Mouse (Mus musculus) liver, embryonic 15.5 days (tissue): Measurements from ENCODE around the gene Kctd3. TPM values are rescaled to one million over a fixed set of nuclear protein-coding genes. Genes with fewer than 3 reads are reported as not detected.
A peak's percentile ranks its signal among the peaks of the same experiment; 100 is the strongest.

Experiments
- ATAC-seq: fragments of 200-750 bp; cut with Nextera tagmentation; 2 replicates; pipeline ENCODE4 v1.8.0; 2017; ENCODE audit warnings: moderate number of reproducible peaks, mild to moderate bottlenecking, moderate library complexity; ENCODE audit not compliant: insufficient read depth
- H3K27ac ChIP-seq: fragments of 300-500 bp; sonication (generic); replicated peaks from 2 replicates; pipeline ENCODE4 v1.5.1; 2015; ENCODE audit warnings: mild to moderate bottlenecking, inconsistent platforms
- H3K27me3 ChIP-seq: fragments of 300-500 bp; sonication (generic); 2 replicates; pipeline ENCODE4 v1.6.1; 2015; ENCODE audit warnings: mild to moderate bottlenecking, inconsistent platforms
- H3K36me3 ChIP-seq: fragments of 300-500 bp; sonication (generic); replicated peaks from 2 replicates; pipeline ENCODE4 v1.6.1; 2015; ENCODE audit warnings: moderate library complexity, mild to moderate bottlenecking, inconsistent platforms
- H3K4me1 ChIP-seq: fragments of 300-500 bp; sonication (generic); replicated peaks from 2 replicates; pipeline ENCODE4 v1.6.1; 2015; ENCODE audit warnings: inconsistent platforms
- H3K4me2 ChIP-seq: fragments of 300-500 bp; sonication (generic); 2 replicates; pipeline ENCODE4 v1.6.1; 2015; ENCODE audit warnings: moderate library complexity, mild to moderate bottlenecking, inconsistent platforms
- H3K4me3 ChIP-seq: fragments of 300-500 bp; sonication (generic); replicated peaks from 2 replicates; pipeline ENCODE4 v1.5.1; 2015; ENCODE audit warnings: mild to moderate bottlenecking, inconsistent platforms
- H3K9ac ChIP-seq: fragments of 300-500 bp; sonication (generic); 2 replicates; pipeline ENCODE4 v1.6.1; 2015; ENCODE audit warnings: moderate library complexity, mild to moderate bottlenecking, inconsistent platforms
- H3K9me3 ChIP-seq: fragments of 300-500 bp; sonication (generic); replicated peaks from 2 replicates; pipeline ENCODE4 v1.6.1; 2016; ENCODE audit warnings: inconsistent platforms
- WGBS: fragments of 180-500 bp; shearing (Covaris S2); methylation state at CpG from one replicate; pipeline ENCODE4 v1.1.7; 2015; ENCODE audit warnings: mixed read lengths; ENCODE audit not compliant: insufficient replicate concordance; 5-methylcytosine and 5-hydroxymethylcytosine counted together
- polyA plus RNA-seq: library from polyadenylated mRNA; unstranded; fragments of >200 nt; fragmentation: Nextera tagmentation; extraction: Ambion mirVana; gene quantifications from 2 replicates; pipeline ENCODE4 v1.2.1, GENCODE M21; 2015

Gene Kctd3
- polyA plus RNA-seq: 9.4 and 11.7 TPM in 2 replicates

DNA sequence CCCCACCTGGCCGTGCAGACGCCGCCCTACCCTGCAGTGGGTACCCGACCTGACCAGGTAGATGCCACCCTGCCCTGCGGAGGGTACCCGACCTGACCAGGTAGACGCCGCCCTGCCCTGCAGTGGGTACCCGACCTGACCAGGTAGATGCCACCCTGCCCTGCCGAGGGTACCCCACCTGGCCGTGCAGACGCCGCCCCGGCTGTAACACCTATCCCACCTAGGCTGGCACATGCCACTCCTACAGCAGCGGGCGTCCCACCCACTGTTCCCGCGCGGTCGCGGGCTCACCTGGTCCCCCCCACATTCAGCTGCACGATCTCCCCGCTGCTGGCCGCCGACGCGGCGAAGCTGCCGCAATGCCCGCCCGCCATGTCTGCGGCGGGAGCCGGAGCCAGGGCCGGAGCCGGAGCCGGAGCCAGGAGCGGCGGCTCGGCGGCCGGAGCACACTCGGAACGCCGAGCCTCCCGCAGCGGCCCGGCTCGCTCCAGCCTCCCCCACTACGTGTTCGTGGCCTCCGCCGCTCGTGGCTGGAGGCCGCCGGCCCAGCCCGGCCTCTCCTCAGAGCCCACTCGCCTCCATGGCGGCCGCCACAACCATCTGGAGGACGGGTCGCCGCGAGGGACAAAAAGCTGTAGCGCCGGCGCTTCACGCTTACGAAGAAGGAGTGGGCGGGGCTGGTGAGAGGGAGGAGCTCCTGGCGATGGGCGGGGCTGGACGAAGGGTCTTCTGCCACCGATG, at the start of gene Kctd3:
TSS of gene Kctd3 (minus strand) at position 603 of the 741 bp plus-strand sequence.
- Histone ChIP-seq H3K9me3 (no peaks in the 10 kb centered on the region), H3K27me3 (peaks cover 12% of the 10 kb centered on the region), H3K36me3 (peaks cover 10% of the 10 kb centered on the region), H3K9ac (peak within 1 kb of the TSS; percentile 87), H3K27ac (peak within 1 kb of the TSS; percentile 54), H3K4me3 (peak within 1 kb of the TSS; percentile 93), H3K4me2 (peak within 1 kb of the TSS; percentile 87), H3K4me1 (peaks cover 26% of the 10 kb centered on the region)
- ATAC-seq: peak; percentile 87
- WGBS: under 1% methylated on average over 74 of the region's 74 CpGs

DNA sequence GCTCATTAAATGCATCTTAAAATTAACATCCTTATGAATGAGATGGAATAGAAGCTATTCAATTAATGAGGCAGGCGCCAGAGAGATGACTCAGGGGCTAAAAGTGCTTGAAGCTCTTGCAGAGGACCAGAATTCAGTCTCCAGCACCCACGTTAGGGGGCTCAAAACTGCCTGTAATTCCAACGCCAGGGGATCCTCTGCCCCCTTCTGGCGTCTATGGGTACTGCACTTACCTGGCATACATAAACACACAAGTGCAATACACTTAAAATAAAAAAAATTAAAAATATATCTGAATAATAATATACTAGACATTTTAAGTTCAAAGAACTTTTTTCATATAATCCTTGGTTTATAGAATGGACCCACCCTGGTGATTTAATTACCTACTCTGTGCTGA, 49.8 kb upstream of the Kctd3 start:
- no peak overlapping the region for H3K4me3 ChIP-seq
- H3K27me3 ChIP-seq: no peaks in the 10 kb centered on the region
- WGBS: 35% methylated on average over 4 of the region's 4 CpGs
- no peak overlapping the region for H3K27ac ChIP-seq
- no peak overlapping the region for H3K9ac ChIP-seq
- H3K9me3 ChIP-seq: no peaks in the 10 kb centered on the region
- no peak overlapping the region for H3K4me2 ChIP-seq
- H3K36me3 ChIP-seq: no peaks in the 10 kb centered on the region
- H3K4me1 ChIP-seq: no peaks in the 10 kb centered on the region
- no peak for ATAC-seq

- Histone ChIP-seq H3K36me3 (no peaks in the 10 kb centered on the region), H3K4me1 (no peaks in the 10 kb centered on the region), H3K4me2 (no peak overlapping the region), H3K4me3 (no peak overlapping the region), H3K27ac (no peak overlapping the region), H3K9me3 (no peaks in the 10 kb centered on the region), H3K9ac (no peak overlapping the region), H3K27me3 (no peaks in the 10 kb centered on the region)
- ATAC-seq: no peak
- WGBS: 49% methylated on average over 2 of the region's 2 CpGs
Observed at GRCm38 (mm10) chr1:189055933-189056332, 48.3 kb upstream of the Kctd3 start.

GRCm38 (mm10) chr1:189054941-189055551, 47.4 kb upstream of the Kctd3 start:
- Histone ChIP-seq H3K4me3 (no peak overlapping the region), H3K27me3 (no peaks in the 10 kb centered on the region), H3K9ac (no peak overlapping the region), H3K9me3 (no peaks in the 10 kb centered on the region), H3K36me3 (no peaks in the 10 kb centered on the region), H3K4me2 (no peak overlapping the region), H3K27ac (no peak overlapping the region), H3K4me1 (no peaks in the 10 kb centered on the region)
- ATAC-seq: no peak
- whole genome bisulfite sequencing: 60% methylated on average over 8 of the region's 8 CpGs

DNA sequence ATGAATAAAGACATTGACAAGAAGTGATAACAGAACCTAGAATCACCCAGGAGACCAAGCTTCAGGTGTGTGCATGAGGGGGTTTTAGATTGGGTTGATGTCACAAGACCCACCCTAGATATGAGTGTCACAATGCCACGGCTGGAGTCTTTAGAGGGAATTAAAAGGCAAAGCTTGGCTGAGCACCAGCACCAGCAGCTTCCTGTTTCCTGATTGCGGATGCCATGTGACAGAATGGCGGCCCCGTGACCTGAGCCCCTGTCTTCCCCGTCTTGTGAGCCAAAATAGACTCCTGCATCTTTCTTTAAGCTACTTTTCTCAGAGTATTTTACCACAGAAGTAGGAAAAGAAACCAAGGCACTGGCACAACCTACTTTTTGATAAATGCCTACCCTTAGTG, 46.5 kb upstream of the Kctd3 start:
- no peak overlapping the region for H3K4me2 ChIP-seq
- no peaks in the 10 kb centered on the region for H3K9me3 ChIP-seq
- H3K27me3 ChIP-seq: no peaks in the 10 kb centered on the region
- no peaks in the 10 kb centered on the region for H3K36me3 ChIP-seq
- no peak overlapping the region for H3K4me3 ChIP-seq
- no peaks in the 10 kb centered on the region for H3K4me1 ChIP-seq
- no peak for ATAC-seq
- no peak overlapping the region for H3K9ac ChIP-seq
- H3K27ac ChIP-seq: no peak overlapping the region
- 26% methylated on average over 5 of the region's 5 CpGs for WGBS

- Histone ChIP-seq H3K36me3 (no peaks in the 10 kb centered on the region), H3K4me1 (no peaks in the 10 kb centered on the region), H3K9ac (no peak overlapping the region), H3K4me3 (no peak overlapping the region), H3K27me3 (no peaks in the 10 kb centered on the region), H3K27ac (no peak overlapping the region), H3K9me3 (no peaks in the 10 kb centered on the region), H3K4me2 (no peak overlapping the region)
- 70% methylated on average over 4 of the region's 4 CpGs for WGBS
- ATAC-seq: no peak
Observed at GRCm38 (mm10) chr1:189052189-189052588, 44.5 kb upstream of the Kctd3 start.

DNA sequence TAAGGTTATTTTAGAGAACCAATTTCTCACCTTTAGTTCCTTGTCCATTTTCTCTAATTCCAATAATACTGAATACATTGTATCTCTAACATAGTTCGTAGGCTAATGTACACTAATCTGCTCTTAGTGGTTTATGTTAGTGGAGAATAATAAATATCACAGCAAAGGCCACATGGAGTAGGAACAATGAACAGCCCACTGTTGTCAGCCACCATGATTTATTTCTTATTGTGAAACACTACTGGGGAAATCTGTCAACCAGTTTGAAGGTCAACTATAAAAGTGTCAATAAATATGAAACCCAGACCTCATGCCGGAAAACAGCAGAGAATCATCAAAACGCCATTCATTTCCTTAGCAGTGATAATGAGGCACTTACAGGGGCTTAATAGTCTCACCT, 42.5 kb upstream of the Kctd3 start:
- ATAC-seq: no peak
- Histone ChIP-seq H3K4me2 (no peak overlapping the region), H3K9me3 (no peaks in the 10 kb centered on the region), H3K4me3 (no peak overlapping the region), H3K4me1 (no peaks in the 10 kb centered on the region), H3K27me3 (no peaks in the 10 kb centered on the region), H3K9ac (no peak overlapping the region), H3K27ac (no peak overlapping the region), H3K36me3 (no peaks in the 10 kb centered on the region)
- WGBS: 58% methylated on average over 3 of the region's 3 CpGs

DNA sequence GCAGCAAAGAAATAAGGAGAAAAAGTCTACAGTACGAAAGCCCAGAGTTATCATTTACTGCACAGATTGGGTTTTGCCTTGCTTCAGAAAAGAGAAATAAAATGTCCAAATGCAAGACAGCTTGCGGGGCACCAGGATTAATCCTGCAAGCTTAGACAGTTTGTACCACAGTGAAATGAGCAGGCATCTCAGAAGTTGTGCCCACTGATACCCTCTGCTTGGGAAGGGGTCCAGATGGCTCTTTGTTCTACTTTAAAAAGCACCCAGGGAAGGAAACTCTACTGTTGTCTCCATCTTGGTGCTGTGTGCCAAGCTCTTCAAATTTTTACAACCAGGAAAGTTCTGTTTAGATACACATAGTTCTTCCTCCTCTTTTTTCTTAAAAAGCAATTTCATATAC, 40.7 kb upstream of the Kctd3 start:
- 69% methylated on average over 2 of the region's 2 CpGs for WGBS
- Histone ChIP-seq H3K9ac (no peak overlapping the region), H3K4me2 (no peak overlapping the region), H3K4me3 (no peak overlapping the region), H3K9me3 (no peaks in the 10 kb centered on the region), H3K27me3 (no peaks in the 10 kb centered on the region), H3K4me1 (no peaks in the 10 kb centered on the region), H3K27ac (no peak overlapping the region), H3K36me3 (no peaks in the 10 kb centered on the region)
- no peak for ATAC-seq

GRCm38 (mm10) chr1:189047918-189048317, 40.3 kb upstream of the Kctd3 start:
- WGBS: 58% methylated on average over 3 of the region's 3 CpGs
- no peak overlapping the region for H3K4me3 ChIP-seq
- no peak for ATAC-seq
- H3K9ac ChIP-seq: no peak overlapping the region
- H3K9me3 ChIP-seq: no peaks in the 10 kb centered on the region
- H3K4me2 ChIP-seq: no peak overlapping the region
- no peaks in the 10 kb centered on the region for H3K4me1 ChIP-seq
- H3K27ac ChIP-seq: no peak overlapping the region
- H3K36me3 ChIP-seq: no peaks in the 10 kb centered on the region
- no peaks in the 10 kb centered on the region for H3K27me3 ChIP-seq

GRCm38 (mm10) chr1:189046831-189047230, 39.2 kb upstream of the Kctd3 start:
- Histone ChIP-seq H3K27me3 (no peaks in the 10 kb centered on the region), H3K9ac (no peak overlapping the region), H3K4me1 (no peaks in the 10 kb centered on the region), H3K4me3 (no peak overlapping the region), H3K27ac (no peak overlapping the region), H3K4me2 (no peak overlapping the region), H3K36me3 (no peaks in the 10 kb centered on the region), H3K9me3 (no peaks in the 10 kb centered on the region)
- WGBS: 40% methylated on average over 3 of the region's 3 CpGs
- ATAC-seq: no peak

DNA sequence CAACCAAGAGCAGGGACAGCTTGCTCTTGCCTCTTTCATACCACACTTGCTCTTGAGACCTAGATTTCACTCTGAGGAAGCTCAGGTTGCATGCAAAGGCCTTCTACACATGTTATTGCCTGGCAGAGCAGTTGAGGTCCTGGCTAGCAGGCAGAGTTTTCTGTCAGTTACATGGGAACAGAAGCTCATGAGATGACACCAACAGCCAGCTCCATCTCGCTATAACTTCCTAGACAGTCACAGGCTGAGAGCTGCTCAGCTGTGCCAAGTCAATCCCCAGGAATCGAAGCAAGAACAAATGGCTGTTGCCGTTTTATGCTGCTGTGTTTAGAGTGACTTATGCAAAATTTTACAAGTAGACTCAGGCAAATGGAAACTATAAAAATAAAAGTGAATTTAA, 38.7 kb upstream of the Kctd3 start:
- Histone ChIP-seq H3K4me3 (no peak overlapping the region), H3K9ac (no peak overlapping the region), H3K9me3 (no peaks in the 10 kb centered on the region), H3K4me2 (no peak overlapping the region), H3K36me3 (no peaks in the 10 kb centered on the region), H3K27ac (no peak overlapping the region), H3K4me1 (no peaks in the 10 kb centered on the region), H3K27me3 (no peaks in the 10 kb centered on the region)
- WGBS: 62% methylated on average over 3 of the region's 3 CpGs
- ATAC-seq: no peak
